Mouse (Mus musculus): ENCODE measurements around the gene Sox5.
"Not testable (repeated sequence)": the region's sequence is repeated elsewhere in the genome, so short reads cannot be mapped to it uniquely, and the experiment has no call there.

GRCm38 (mm10) chr6:144273425-144273824 lies 508.4 kb downstream of the Sox5 start:
- TF ChIP-seq CTCF (IDR thresholded peaks at IDR 0.05; ENCODE audit: borderline replicate concordance, insufficient read depth, low read length); POLR2A (IDR thresholded peaks at IDR 0.05; ENCODE audit: low read depth, low read length): not testable (repeated sequence)

All from embryonic fibroblast, embryonic 13.5 days (primary cell).